Mouse (Mus musculus): Measurements from ENCODE around the gene Fbxl8. TPM values are rescaled to one million over a fixed set of nuclear protein-coding genes. Genes with fewer than 3 reads are reported as not detected.
"Not testable (repeated sequence)": the region's sequence is repeated elsewhere in the genome, so short reads cannot be mapped to it uniquely, and the experiment has no call there.

Gene Fbxl8
- total RNA-seq, 2 experiments from 2014 or later: 2.4 to 2.7 TPM

DNA sequence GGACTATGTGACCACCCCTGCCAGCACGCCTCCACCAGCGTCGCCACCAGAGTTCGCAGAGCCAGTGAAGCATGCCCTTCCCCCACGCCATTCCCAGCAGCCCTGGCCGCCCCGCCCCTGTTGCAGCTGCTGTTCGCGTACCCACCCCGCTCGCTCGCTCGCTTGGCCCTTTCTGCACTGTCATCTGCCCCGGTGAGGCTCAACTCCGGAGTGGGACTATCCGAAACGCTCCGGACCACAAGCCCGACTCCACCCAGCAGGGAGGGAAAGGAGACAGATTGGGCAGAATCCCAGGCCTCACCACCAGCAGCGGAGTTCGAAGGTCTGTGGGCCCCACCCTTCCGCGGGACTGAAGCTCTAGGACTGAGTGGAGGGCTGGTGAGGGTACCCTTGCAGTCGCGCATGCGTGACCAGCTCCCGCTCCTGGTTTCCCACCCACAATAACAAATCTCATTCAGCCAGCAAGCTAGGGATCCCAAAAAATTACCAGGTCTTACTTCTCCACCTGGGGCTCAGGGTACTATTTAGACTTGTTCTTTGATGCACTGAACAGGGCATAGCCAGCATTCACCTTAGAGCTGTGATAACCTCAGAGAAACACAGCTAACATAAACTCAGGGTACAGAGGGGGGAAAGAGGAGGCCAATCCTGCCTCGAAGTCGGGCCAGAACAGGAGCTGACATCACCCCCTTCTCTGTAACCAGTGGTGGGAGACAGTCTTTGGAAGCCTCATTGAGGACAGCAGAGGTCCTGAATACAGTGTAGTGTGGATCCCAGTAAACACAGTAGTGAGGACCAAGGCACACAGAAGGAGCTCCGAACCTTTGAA lies 12.1 kb downstream of the Fbxl8 start:
- no peak for DNase-seq (ENCODE audit: low spot score)
- intact Hi-C loops (cut with DNase I): no loop called here

DNA sequence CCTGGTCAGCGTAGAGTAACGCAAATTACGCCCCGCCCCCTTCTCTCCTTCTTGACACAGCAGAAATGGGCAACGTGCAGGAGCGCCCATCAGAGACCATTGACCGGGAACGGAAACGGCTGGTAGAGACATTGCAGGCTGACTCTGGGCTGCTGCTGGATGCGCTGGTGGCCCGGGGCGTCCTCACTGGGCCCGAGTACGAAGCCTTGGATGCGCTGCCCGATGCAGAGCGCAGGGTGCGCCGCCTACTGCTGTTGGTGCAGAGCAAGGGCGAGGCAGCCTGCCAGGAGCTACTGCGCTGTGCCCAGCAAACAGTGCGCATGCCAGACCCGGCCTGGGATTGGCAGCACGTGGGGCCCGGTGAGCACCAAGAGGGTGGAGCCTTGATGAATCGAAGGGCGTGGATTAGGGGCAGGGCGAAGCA lies 14.5 kb downstream of the Fbxl8 start:
- intact Hi-C loops (cut with DNase I): no loop called here
- DNase-seq (ENCODE audit: low spot score): no peak

DNA sequence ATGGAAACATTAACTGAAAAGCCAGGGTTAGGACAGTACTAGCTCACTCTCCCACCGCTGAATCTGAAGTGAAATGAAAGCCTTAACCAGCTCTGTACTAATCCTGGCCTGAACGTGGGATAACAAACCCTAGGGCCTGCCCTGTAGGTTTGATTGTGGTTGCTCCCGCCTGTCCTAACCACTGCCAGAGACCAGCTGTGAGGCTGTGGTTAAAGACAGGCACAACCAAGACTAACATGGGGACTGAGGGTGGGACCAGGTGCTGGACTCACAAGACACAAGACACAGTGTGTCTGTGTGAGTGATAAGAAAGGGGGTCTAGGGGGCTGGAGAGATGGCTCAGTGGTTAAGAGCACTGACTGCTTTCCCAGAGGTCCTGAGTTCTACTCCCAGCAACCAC lies 16.1 kb downstream of the Fbxl8 start:
- DNase-seq (ENCODE audit: low spot score): no peak
- intact Hi-C loops (cut with DNase I): no loop called here

DNA sequence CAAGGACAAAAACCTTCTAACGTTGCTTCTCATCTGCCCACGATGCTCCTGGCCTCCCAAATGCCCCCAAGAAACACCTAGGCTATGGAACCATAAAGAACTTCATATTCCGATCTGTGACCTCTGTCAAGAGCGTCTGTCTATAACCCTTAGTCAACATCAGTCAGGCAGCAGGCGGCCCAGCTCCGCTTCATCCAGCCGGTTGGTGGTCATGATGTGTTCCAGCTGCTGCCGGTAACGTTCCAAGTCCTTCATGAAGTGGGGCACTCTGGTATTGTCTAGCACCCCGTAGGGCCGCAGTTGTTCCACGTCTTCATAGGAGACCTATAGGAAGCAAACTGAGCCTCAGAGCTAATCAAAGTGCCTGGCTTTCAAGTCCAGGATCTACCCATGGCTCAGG lies 17.4 kb downstream of the Fbxl8 start:
- intact Hi-C loops (cut with DNase I): no loop called here
- DNase-seq (ENCODE audit: low spot score): no peak

DNA sequence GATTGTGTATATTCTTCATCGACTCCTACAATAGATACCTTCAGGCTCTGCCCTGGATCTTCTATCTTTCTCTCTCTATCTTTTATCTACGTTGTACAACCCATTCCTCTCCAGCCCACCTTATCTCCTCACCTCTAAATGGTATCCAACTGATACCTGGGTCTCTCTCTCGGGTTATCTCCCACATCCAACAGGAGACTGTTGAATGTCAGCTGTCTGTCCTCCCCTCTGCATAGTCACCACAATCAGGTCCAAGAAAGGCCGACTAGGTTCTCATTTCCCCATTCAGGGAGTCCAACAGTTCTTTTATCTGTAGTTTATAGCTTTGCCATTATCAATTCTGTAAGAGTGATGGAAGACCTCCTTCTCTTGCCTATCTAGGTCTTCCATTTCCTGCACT lies 17.8 kb downstream of the Fbxl8 start:
- intact Hi-C loops (cut with DNase I): no loop called here
- DNase-seq (ENCODE audit: low spot score): no peak

DNA sequence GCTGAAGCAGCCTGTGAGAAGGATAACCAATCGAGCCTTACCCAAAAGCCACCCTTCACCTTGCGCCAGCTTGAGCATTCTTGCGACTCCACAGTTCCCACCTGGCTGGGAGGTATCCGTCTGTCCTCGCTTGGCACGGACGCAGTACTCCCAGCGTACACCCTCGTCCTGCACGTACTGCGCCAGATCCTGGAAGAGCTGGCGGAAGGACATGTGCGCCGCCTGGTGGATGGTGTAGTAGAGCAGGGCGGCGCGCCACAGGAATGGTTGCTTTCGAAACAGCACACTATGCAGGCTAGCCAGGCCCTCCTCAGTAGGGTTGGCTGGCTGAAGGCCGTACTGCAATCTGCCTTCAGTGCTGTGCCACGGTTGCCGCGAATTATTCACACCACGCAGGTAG lies 18.6 kb downstream of the Fbxl8 start:
- DNase-seq (ENCODE audit: low spot score): no peak
- intact Hi-C loops (cut with DNase I): no loop called here

DNA sequence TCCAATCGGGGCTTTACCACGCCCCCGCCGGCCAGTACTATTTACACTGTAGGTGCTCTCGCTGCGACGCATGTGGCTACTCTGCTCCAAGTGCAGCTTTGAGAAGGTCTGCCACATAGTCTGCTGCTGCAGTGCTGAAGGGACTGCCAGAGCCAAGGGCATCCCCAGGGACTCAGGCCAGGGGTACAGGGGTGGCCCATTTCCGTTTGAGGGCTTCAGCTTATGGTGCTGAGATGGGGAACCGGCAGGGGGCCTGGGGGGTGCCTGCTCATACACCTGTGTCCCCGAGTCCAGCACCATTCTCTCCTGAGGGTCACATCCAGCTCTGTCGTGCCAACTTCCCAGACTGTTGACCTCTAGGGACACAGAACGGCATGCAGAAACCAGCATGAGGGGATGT lies 21.1 kb downstream of the Fbxl8 start:
- intact Hi-C loops (cut with DNase I): no loop called here
- DNase-seq (ENCODE audit: low spot score): no peak

DNA sequence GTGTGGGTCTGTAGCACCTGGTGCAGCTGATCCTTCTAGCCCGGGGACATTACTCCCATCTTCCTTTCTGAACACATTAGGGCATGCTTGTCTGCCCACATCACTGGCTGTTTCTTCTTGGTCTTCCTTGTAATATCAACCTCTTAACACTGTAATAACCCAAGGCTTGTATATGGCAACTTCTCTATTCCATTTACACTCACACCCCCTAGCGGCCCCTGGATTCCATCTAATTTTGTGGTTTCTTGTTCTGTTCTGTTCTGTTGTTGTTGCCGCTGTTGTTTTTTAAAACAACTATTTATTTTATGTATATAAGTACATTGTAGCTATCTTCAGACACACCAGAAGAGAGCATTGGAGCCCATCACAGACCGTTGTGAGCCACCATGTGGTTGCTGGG lies 22.5 kb downstream of the Fbxl8 start:
- no peak for DNase-seq (ENCODE audit: low spot score)
- intact Hi-C loops (cut with DNase I): no loop called here

DNA sequence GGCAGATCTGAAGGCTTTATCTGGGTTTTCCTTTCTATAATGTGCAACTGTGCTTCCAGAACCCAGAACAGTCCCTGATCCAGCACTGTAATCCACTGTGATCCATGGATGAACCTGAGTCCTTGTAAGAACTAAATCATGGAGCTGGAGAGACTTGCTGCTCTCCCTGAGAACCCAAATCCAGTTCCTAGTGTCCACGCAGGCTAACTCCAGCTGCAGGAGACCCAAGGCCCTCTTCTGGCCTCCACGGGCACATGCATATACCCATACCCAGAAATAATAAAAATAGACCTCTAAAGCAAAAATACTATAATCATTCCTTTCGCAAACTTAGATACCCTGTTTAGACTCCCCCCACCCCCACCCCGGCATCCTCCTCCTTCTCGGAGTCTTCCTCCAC lies 23.8 kb downstream of the Fbxl8 start:
- intact Hi-C loops (cut with DNase I): loop anchor here (2.0 kb wide), 1 partner anchor 23 kb away; the partner anchor contains the start of genes Fbxl8 and Tradd
- no peak for DNase-seq (ENCODE audit: low spot score)

DNA sequence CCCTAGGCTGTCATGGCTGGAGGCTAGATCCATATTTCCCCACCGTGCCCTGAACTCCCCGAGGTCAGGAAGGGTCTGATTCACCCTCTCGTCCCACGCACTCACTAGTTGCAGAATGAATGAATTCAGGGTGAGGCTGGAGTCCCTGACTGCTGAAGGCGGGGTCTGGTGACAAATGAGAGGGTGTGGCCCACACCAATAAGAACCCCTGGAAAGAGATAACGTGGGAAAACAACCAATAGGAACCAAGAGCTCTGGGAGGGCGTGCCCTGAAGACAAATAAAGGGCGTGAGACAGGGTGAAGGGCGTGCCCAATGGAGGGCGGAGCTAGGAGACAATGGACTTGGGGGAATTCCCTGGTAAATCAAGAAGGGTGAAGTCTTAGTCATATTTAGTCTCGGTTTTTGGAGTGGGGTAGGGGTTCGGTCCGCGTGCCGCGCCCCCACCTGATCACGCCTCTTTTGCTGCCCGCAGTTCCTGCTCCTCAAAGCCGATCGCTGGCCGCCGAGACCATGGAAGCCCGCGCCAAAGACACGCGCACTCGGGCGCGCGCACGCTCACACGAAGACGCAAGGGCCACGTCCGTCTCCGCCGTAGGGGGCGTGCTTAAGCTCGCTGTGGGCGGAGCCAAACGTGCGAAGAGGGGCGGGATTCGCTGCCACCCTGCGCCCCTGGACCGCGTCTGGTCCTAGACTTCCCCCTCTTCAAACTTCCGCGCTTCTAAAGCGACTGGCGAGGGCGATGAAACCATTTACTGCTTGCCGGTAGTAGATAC lies 24.7 kb downstream of the Fbxl8 start:
- intact Hi-C loops (cut with DNase I): loop anchor here (2.0 kb wide), 1 partner anchor 24 kb away; the partner anchor contains the start of genes Fbxl8 and Tradd

DNA sequence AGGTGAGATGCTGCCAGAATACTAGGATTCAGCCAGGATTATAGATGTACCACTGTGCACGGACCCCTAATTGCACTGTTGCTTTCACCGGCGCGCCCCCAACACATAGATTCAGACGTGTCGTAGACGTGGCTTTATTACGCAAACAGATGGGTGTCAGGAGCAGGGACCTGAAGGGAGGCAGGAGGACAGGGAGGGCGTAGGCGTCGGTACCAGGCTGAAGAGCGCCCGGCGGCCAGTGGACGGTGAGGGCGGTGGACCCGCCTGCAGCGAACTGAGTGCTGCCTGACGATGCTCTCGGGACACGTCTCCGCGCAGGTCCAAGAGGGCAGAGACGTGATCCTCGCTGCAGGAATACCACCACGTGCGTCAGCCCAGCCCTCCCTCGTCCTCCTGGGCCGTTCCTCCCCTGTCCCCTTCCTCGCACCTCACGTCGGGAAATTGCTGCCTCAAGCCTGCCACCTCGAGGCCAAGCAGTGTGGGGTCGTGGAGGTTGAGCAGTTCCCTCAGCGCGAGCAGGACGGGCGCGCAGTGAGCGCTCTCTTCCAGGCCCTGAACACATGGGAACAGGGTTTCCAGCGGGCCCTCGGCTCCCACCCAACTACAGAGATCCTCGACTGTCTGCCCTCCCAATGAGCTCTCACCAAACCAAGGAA lies 25.5 kb downstream of the Fbxl8 start, which contains the start of gene 4931428F04Rik:
TSS of gene 4931428F04Rik (minus strand) at position 60 of the 656 bp plus-strand sequence.
- no peak for DNase-seq (ENCODE audit: low spot score)
- intact Hi-C loops (cut with DNase I): loop anchor here (2.0 to 5.0 kb wide), 2 partner anchors 25 to 38 kb away; partner anchors contain the start of genes Fbxl8 and Tradd

More for the DNA sequence above, 24.7 kb downstream of the Fbxl8 start:
- peak; percentile 82 for DNase-seq (ENCODE audit: low spot score)

DNA sequence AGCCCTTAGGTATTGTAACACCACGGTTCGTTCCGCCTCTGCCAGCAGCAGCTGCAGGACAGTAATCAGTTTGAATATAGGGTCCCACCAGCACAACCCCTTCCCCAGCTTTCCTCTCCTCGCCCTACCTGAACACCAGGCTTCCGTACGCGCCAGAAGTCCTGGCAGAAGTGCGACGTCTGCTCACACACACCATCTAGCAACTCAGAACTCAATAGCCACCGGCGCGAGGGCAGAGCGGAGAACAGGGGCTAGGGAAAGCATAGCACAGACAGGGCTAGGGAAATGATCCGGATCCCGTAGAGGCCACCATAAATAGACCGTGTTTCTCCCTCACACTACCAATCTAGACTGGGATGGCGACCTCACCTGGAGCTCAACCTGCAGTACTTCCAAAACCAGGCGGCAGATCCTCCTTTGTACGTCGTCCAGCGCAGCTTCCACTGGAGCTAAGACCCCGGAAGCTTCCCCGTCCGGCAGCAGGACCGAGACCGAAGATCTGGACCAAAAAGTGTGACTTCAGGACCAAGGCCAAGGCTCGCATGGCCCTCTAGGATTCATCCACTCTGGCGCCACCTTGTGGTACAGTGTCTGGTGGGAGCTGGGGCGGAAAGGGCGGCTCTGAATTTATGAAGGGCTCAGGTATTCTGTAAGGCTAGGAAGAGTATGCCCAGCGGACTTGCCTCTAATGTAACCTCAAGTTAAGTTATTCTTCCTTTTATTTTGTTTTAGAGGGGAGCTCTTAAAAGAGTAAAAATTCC lies 26.3 kb downstream of the Fbxl8 start:
- intact Hi-C loops (cut with DNase I): loop anchor here (5.0 kb wide), 1 partner anchor 38 kb away; no protein-coding TSS in a partner anchor
- DNase-seq (ENCODE audit: low spot score): peak; percentile 60

DNA sequence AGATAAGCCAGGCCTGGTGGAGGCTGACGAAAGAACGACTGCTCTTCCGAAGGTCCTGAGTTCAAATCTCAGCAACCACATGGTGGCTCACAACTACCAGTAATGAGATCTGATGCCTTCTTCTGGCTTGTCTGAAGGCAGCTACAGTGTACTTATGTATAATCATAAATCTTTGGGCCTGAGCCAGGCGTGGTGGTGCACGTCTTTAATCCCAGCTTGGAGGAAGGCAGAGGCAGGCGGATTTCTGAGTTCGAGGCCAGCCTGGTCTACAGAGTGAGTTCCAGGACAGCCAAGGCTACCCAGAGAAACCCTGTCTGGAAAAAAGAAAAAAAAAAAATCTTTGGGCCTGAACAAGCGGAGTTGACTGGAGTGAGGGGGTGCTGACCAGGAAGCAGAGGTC lies 26.9 kb downstream of the Fbxl8 start:
- DNase-seq (ENCODE audit: low spot score): not testable (repeated sequence)
- intact Hi-C loops (cut with DNase I): loop anchor here (5.0 kb wide), 1 partner anchor 39 kb away; no protein-coding TSS in a partner anchor

DNA sequence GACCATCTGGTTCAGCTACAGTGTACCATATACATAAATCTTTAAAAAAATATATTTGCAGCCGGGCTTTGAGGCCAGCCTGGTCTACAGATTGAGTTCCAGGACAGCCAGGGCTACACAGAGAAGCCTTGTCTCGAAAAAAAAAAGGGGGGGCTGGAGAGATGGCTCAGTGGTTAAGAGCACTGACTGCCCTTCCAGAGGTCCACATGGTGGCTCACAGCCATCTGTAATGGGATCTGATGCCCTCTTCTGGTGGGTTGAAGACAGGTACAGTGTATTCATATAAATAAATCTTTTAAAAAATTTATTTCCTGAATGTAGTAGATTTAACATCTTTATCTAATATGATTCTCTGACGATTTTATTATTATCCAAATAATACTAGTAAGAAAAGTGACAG lies 27.4 kb downstream of the Fbxl8 start:
- intact Hi-C loops (cut with DNase I): loop anchor here (5.0 kb wide), 1 partner anchor 40 kb away; no protein-coding TSS in a partner anchor
- DNase-seq (ENCODE audit: low spot score): not testable (repeated sequence)

DNA sequence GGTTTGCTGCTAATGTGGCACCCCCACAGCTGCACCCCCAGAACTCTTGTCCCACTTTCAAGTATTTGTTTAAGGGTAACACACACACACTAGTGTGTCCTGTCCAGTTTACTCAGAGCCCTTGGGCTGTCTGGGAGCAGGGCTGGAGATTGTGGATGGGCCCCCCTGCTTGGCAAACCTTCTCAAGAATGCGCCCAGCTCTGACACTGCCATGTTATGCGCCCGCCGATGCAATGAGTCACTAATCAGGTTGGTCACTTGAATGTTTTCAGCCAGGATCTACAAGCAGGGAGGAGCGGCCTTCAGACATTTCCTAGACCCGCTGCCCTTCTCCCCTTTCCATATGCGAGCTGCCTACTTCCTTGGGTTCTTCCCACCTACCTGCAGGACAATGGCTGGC lies 28.0 kb downstream of the Fbxl8 start:
- intact Hi-C loops (cut with DNase I): loop anchor here (5.0 kb wide), 1 partner anchor 40 kb away; no protein-coding TSS in a partner anchor

DNA sequence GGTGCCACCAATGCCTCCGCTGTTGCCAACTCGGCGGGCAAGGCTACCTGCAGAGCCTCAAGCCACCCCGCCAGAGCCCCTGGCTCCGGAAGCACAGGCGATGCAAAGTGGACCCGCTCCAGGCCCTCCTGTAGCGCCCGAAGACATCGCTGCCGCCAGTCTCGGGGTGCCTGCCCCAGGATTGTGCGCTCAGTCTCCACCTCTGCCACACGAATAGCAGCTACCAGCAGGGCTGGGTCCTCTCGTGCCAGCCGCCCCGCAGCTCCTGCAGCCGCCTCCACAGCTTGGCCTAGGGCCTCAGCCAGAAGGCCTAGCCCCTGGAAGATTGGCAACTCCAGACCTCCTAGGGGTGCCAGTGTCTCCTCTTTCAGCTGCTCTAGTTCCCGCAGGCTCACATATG lies 29.0 kb downstream of the Fbxl8 start:
- intact Hi-C loops (cut with DNase I): loop anchor here (5.0 kb wide), 1 partner anchor 41 kb away; no protein-coding TSS in a partner anchor
- no peak for DNase-seq (ENCODE audit: low spot score)

More for the DNA sequence above, 28.0 kb downstream of the Fbxl8 start:
- DNase-seq (ENCODE audit: low spot score): no peak

DNA sequence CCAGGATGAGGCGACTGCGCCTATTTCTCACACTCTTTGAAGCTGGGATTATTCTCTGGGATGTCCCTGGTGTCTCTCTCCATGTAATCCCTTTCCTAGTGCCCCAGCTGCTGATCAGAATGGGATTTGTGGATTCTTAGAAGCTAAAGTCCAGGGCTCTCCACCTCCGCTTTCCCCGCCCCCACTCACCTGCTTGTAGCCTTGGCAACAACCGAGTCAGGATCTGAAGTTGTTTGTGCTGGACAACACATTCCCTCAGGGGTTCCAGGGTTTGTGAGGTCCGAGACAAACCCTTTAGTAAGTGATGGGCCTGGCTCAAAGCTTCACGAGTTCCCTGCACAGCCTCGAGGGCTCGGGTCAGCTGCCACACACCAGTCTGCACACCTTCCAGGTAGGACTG lies 30.3 kb downstream of the Fbxl8 start:
- DNase-seq (ENCODE audit: low spot score): no peak
- intact Hi-C loops (cut with DNase I): loop anchor here (5.0 kb wide), 2 partner anchors 42 to 53 kb away; partner anchors contain the start of genes Fhod1 and Slc9a5

DNA sequence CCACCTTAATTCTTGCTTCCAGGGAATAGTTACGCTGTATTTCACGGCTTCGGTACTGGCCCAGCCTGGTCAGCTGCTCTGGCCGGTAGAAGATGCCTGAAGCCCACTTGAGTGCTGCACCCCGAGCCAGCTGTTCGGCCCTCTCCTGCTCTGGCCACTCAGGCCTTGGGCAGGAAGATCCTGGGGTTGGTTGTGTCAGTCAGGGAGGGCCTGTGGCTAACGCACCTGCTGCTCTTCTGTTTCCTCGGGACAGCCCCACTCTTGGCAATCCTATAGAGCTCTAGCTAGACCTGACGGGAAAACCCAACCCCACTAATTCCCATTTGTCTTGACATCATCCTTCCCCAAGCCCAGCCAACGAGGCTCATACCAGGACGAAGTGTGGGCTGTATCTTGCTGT lies 30.8 kb downstream of the Fbxl8 start:
- intact Hi-C loops (cut with DNase I): loop anchor here (5.0 kb wide), 1 partner anchor 52 kb away; the partner anchor contains the start of genes Fhod1 and Slc9a5
- DNase-seq (ENCODE audit: low spot score): no peak

All from heart, postnatal 25 days (tissue).